Mouse (Mus musculus) frontal cortex, postnatal 14 days (tissue): ENCODE measurements around the gene Tph1.

Experiments
- DNase-seq, 2 experiments: peaks; one replicate each; pipeline ENCODE4 v3.0.0; 2022; ENCODE audit warnings: low spot score in 2 of 2

The Tph1 gene

GRCm38 (mm10) chr7:46648431-46649140 lies 23.8 kb downstream of the Tph1 start:
- no peak for DNase-seq

GRCm38 (mm10) chr7:46643172-46643571 lies 29.2 kb downstream of the Tph1 start:
- DNase-seq, result no peak

- DNase-seq, result no peak
Measured at GRCm38 (mm10) chr7:46640062-46640461, 32.3 kb downstream of the Tph1 start.

GRCm38 (mm10) chr7:46639692-46640031 lies 32.7 kb downstream of the Tph1 start, which contains the start of gene Sergef:
TSS of gene Sergef (minus strand) at chr7:46639807.
- DNase-seq, result peak; percentile 79 to 84

- peak in 1 of 2 experiments; percentile 31 for DNase-seq
Measured at GRCm38 (mm10) chr7:46638889-46639691, 33.2 kb downstream of the Tph1 start.

- DNase-seq, result no peak
Measured at GRCm38 (mm10) chr7:46628375-46628975, 43.9 kb downstream of the Tph1 start.

GRCm38 (mm10) chr7:46623979-46624378 lies 48.4 kb downstream of the Tph1 start:
- DNase-seq, result no peak

GRCm38 (mm10) chr7:46618416-46619110 lies 53.8 kb downstream of the Tph1 start:
- DNase-seq, result no peak

- no peak for DNase-seq
Measured at GRCm38 (mm10) chr7:46616429-46617005, 55.8 kb downstream of the Tph1 start.

GRCm38 (mm10) chr7:46615256-46615977 lies 56.9 kb downstream of the Tph1 start:
- DNase-seq, result no peak

- no peak for DNase-seq
Measured at GRCm38 (mm10) chr7:46614263-46614662, 58.1 kb downstream of the Tph1 start.

GRCm38 (mm10) chr7:46613091-46613490 lies 59.2 kb downstream of the Tph1 start:
- DNase-seq, result no peak

- no peak for DNase-seq
Measured at GRCm38 (mm10) chr7:46612421-46612937, 59.9 kb downstream of the Tph1 start.

- no peak for DNase-seq
Measured at GRCm38 (mm10) chr7:46611970-46612369, 60.4 kb downstream of the Tph1 start.

GRCm38 (mm10) chr7:46609317-46609716 lies 63.0 kb downstream of the Tph1 start:
- DNase-seq, result no peak

GRCm38 (mm10) chr7:46607428-46608055 lies 64.8 kb downstream of the Tph1 start:
- DNase-seq, result peak in 1 of 2 experiments; percentile 55

GRCm38 (mm10) chr7:46607031-46607426 lies 65.3 kb downstream of the Tph1 start:
- DNase-seq, result no peak

GRCm38 (mm10) chr7:46606391-46607030 lies 65.8 kb downstream of the Tph1 start:
- DNase-seq, result peak; percentile 46 to 67

GRCm38 (mm10) chr7:46603051-46603450 lies 69.3 kb downstream of the Tph1 start:
- DNase-seq, result no peak

GRCm38 (mm10) chr7:46602079-46602478 lies 70.3 kb downstream of the Tph1 start:
- peak in 1 of 2 experiments; percentile 46 for DNase-seq
